Mouse (Mus musculus): ENCODE data around the gene Vsig4. TPM values are rescaled to one million over a fixed set of nuclear protein-coding genes. Genes with fewer than 3 reads are reported as not detected.
"Not testable (repeated sequence)": the region's sequence is repeated elsewhere in the genome, so short reads cannot be mapped to it uniquely, and the experiment has no call there.

The Vsig4 gene
- total RNA-seq (2021) = 1 to 10 TPM; 2.8 to 8.4 TPM
- long read RNA-seq, experiment 1, partial matches to known transcripts = 0 of 10 reads
- long read RNA-seq, experiment 1, other reads (novel, unspliced or antisense) = 8 of 10 reads
- long read RNA-seq, experiment 2, partial matches to known transcripts = 0 of 1 reads
- long read RNA-seq, experiment 2, other reads (novel, unspliced or antisense) = 1 of 1 reads

DNA sequence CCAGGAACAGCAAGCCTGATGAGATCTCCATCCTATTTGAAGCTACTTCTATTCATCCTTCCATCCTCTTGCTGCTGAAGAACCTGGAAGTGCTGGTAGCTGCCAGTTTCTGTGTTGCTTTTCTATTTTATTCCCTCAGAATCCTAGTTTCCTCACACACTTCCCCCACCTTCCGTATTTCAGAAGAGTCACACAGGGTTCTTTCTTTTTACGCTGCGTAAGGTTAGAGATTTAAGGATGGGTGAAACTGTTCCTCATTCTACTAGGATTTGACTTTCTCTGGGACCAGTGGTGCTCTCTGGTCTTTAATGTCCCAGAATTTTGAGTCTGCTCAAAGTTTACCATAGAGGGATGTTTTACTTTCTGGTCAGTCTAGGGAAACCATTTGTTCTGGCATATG, at the start of gene Vsig4:
Gene Vsig4 (minus strand): TSS at position 101 of the 400 bp plus-strand sequence.
- DNase-seq = no peak

DNA sequence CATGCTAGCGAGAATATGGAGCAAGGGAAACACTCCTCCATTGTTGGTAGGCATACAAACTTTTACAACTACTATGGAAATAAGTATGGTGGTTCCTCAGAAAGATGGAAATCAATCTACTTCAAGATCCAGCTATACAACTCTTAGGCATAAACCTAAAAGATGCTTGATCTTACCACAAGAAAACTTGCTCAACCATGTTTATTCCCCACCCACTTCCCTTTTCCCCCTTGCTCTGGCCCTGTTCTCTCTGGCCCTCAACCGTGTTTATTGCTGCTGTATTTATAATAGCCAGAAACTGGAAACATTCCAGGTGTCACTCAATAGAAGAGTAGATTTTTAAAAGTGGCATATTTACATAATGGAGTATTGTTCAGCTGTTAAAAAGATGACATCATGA, 45.9 kb upstream of the Vsig4 start:
- no peak for DNase-seq

GRCm38 (mm10) chrX:96329764-96330163, 36.5 kb upstream of the Vsig4 start:
- DNase-seq = peak; percentile 6

DNA sequence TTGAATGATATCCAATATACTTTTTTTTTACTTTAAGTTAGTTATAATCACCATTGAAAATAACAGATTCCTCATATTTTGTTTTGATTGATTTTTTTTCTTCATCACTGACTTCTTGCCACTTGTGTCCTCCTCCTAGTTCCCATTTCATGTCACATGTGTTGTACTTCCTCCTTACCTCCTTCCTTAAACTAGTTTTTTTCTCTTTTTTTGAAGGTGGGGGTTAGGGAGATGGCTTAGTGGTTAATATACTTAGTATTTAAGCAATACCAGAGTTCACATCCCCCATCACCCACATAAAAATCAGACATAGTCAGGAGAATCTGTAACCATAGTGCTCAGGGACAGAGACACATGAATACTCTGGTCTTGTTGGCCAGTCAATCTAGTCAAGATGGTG, 36.7 kb downstream of the Vsig4 start:
- no peak for DNase-seq

- DNase-seq = no peak
Observed at GRCm38 (mm10) chrX:96239644-96240043, 53.6 kb downstream of the Vsig4 start.

- no peak for DNase-seq
Observed at GRCm38 (mm10) chrX:96239037-96239436, 54.2 kb downstream of the Vsig4 start.

DNA sequence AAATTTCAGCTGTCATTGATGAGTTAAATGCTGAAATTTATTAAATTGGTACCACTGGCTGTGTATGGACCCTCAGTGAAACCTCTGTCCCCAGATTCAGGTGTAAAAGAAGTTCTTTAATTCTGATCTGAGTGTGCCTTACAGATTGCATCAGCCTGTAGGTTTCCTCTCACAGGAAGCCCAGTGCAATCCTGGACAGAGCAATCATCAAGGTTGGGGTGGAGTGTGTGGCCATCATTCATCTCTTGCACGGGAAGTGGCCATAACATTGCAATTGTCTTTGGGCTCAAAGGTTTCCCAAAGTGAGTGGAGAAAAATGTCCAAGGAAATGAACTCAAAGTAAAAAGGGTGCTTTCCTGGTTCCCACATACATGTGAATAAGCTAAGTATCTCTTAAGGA, 57.5 kb downstream of the Vsig4 start:
- DNase-seq = no peak

DNA sequence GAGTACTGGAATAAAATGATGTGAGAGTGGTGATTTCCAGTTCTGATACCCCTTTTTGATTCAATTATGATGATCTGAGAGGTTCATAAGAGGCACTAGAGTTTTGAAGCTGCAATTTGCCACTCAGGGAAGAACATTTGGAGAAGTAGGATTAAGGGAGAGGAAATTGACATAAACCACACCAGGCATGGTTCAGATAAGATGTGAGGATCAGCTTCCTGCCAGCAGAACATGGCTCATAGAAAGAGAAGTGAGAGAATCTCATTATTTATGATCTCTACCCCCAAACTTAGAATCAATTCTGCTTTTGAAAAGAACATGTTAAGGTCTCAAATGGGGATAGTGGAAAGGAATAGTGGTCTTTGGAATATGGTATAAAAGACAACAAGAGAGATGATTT, 66.2 kb downstream of the Vsig4 start:
- DNase-seq = no peak

DNA sequence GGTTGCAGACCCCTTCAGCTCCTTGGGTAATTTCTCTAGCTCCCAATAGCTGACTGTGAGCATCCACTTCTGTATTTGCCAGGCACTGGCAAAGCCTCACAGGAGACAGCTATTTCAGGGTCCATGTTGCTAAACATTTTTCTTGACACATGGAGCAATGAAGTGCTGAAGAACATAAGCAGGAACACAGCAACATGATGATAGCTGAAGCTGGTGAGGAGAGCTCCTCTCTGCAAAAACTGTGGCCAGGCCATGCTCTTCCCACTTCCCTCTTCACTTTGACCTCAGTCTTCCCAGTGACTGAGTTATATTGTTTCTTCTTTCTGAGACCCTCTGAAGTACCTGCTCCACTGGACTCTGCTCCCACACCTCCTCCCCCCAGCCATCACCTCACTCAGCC, 67.8 kb downstream of the Vsig4 start:
- no peak for DNase-seq

DNA sequence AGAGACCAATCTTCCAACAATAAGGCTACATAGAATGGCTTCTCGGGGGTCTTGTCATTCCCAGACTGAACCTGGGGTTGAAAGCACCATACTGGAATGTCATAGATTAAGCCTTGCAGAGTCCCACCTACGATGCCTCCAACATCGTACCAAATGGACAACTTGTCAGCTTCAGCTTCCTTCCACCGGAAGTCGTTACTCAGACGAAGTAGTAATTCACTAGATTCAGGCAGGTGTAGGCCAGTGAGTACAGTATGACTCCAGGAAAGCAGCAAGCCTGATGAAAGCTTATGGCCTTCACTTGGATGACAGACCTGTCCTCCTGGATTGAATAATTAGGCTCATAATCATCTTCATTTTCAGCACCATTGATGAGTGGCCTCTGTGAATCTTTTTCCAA, 69.0 kb downstream of the Vsig4 start:
- no peak for DNase-seq

DNA sequence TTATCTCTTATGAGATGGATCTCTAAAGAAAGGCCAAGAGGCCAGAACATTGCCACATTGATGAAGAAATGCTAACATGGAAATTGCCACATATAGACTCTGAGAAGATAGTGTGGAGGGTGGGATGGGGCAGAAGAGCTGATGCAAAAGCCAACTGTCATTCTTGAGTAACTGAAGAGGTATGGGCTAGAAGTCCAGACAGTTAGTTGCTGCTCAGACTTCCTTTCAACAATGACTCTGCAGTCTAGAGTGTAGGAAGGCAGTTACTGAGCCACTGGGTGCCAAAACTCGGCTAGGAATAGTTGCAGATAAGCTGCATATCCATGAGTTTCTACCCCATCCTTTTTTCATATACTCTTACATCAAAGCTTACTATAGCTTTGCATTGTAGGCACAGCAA, 75.2 kb downstream of the Vsig4 start:
- no peak for DNase-seq

DNA sequence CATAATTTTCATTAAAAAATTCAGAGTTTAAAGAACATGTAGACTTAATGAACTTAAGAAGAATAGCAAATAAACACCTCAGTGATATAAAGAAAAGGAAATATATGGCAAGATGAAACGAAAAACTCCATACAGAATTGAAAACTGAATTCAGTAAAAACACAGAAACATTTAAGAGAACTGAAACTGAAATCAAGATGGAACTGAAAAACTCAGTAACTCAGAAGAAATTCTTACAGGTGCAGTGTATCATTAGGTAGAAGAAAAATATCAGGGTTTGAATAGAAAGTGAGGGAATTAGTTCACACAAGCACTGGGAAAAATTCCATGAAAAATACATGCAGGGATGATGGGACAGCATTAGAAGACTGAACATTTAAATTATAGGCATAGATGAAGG, 86.4 kb downstream of the Vsig4 start:
- no peak for DNase-seq

DNA sequence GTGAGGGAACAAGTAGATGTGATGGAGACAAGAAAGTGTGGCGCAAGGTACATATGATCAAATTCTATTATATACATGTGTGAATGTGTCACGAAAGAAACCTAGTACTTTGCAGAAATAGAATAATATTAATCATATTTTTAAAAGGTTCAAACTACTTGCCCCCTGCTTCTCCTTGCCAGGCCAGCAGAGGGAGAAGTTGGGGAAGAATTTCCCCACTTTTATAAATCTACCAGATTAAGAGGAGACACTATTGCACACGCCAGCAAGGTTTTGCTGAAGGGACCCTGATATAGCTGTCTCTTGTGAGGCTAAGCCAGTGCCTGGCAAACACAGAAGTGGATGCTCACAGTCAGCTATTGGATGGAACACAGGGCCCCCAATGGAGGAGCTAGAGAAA, 88.1 kb downstream of the Vsig4 start:
- DNase-seq = not testable (repeated sequence)

Small RNAs within 50 kb of the gene (microRNA-seq; reads per million reads assigned to microRNA genes)
- gene Mir223 = 200 reads per million, percentile 53 among the genes with 10 or more reads in this experiment

Other genes with a start within 250 kb of the Vsig4 start
- gene Msn, start 197.4 kb downstream of the Vsig4 start, total RNA-seq (2021) = 100 to 1,000 TPM; 145 to 150 TPM
- gene Heph, start 161.9 kb upstream of the Vsig4 start, total RNA-seq (2021) = 10 to 100 TPM; 14.9 to 15.8 TPM
- gene Hsf3, start 162.9 kb upstream of the Vsig4 start, total RNA-seq (2021) = under 1 TPM; 0.30 to 0.33 TPM